Mouse (Mus musculus): ENCODE measurements around the gene Dynlt1b.
"Not testable (repeated sequence)": the region's sequence is repeated elsewhere in the genome, so short reads cannot be mapped to it uniquely, and the experiment has no call there.

Gene Dynlt1b

DNA sequence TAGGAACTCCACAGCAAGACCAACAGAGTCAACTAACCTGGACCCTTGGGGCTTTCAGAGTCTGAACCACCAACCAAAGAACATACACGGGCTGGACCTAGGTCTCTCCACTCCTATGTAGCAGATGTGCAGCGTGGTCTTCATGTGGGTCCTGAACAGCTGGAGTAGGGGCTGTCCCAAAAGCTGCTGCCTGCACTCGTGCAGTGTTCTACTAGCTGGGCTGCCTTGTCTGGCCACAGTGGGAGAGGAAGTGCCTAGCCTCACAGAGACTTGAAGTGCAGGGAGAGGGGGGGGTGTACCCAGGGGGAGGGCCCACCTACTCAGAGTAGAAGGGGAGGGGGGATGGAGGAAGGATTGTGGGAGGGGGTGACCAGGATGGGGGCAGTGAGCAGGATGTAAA lies 7.1 kb upstream of the Dynlt1b start:
- not testable (repeated sequence) for DNase-seq (ENCODE audit: low spot score)

DNA sequence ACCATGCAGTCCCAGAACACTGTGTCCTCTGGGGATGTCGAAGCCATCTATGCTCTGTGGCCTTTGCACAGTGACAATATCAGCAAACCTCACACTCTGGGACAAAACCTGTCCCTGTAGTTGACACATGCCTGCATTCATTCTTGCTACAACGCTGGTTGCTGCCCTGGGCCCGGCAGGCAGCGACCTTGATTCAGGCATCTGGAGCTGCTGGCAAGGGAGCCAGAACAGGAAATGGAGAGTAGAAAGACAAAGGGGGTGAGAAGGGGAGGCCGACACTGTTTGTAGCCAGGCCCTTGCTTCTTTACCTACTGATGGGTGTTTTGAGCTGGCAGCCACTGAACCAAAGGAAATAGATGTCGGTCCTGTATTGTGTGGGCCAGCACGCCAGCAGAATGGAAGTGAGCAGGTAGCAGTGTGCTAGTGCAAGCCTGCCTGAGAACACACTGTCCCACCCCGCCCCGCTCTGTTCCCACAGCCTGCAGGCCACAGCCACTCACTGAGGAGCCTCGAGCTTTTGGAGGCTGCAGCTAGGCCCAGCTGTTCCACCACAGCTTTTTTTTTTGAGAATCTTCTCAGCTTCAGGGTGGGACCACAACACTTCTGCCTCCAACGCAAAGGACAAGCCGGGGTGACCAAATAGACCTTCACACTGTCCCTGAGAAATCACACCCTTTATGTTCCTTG lies 5.5 kb upstream of the Dynlt1b start:
- DNase-seq (ENCODE audit: low spot score) = not testable (repeated sequence)

GRCm38 (mm10) chr17:6425325-6425724 lies 4.6 kb upstream of the Dynlt1b start:
- DNase-seq (ENCODE audit: low spot score) = not testable (repeated sequence)

- DNase-seq (ENCODE audit: low spot score) = not testable (repeated sequence)
Measured at GRCm38 (mm10) chr17:6426869-6427268, 3.0 kb upstream of the Dynlt1b start.

GRCm38 (mm10) chr17:6428926-6429325 lies 986 bp upstream of the Dynlt1b start:
- DNase-seq (ENCODE audit: low spot score) = not testable (repeated sequence)

DNA sequence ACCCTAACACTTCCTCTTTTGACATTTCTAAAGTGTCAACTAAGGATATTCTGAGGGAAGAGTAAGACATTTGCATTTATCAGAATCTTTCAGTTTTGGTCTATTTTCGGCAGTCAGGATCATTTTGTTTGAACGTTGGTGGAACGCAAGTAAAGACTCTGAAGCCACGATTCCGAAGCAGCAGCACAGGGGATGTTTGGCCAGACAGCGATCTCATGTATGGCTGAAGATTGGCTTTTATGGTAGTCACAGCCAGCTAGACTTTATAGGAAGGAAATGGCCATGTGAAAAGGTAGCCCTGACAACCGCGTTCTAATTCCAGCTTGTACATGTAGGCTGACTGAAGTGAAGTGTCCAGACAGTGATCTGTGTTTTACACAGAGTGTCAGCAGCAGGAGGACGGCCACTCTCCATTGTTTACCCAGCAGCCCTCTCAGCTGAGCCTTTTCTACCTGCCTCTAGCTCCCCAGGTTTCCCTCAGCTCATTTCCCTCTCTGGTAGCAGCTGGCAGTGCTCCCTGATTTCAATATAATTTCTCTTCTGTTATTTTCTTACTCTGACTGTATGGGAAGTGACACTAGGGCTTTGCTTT lies 594 bp downstream of the Dynlt1b start:
- DNase-seq (ENCODE audit: low spot score) = not testable (repeated sequence)

- DNase-seq (ENCODE audit: low spot score) = not testable (repeated sequence)
Measured at GRCm38 (mm10) chr17:6432456-6432855, 2.5 kb downstream of the Dynlt1b start.

DNA sequence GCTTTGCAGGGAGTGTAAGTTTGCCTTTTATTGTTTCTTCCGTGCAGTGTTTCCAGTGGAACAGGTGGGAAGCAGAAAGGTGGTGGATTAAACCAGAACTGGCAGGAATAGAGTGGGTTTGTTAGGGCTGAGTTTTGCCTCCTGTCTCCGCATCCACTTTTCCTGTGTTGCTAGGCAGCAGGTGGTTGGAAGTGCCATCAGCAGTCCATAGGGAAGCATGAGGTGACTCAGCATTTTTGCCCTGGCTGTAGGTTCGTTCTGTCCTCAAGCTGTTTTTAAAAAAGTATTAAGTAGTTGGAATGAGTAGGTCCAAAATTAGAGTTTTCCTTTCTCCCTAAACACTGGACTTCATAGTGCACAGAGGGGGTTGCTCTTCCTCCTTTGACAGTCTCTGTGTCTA lies 3.8 kb downstream of the Dynlt1b start:
- DNase-seq (ENCODE audit: low spot score) = not testable (repeated sequence)

GRCm38 (mm10) chr17:6438080-6438479 lies 8.2 kb downstream of the Dynlt1b start:
- not testable (repeated sequence) for DNase-seq (ENCODE audit: low spot score)

DNA sequence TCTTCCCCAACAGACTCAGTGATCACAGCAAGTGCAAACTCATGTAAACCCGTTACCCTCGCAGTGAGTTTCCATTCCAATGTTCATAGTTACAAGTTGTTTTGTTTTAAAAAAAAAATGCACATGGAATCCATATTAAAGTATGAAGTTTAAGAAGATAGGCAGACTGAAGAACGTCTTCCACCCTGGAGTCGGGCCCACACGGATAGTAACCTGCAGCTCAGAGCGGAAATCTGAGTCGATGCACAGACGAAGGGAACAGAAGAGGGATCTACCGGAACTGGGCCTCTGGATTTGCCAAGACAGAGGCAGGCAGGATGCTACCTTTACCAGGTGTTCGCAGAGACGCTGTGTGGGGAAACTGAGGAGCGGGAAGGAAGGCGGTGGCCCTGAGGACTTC lies 10.0 kb downstream of the Dynlt1b start:
- DNase-seq (ENCODE audit: low spot score) = not testable (repeated sequence)

- DNase-seq (ENCODE audit: low spot score) = not testable (repeated sequence)
Measured at GRCm38 (mm10) chr17:6440493-6441077, 10.7 kb downstream of the Dynlt1b start.

- DNase-seq (ENCODE audit: low spot score) = not testable (repeated sequence)
Measured at GRCm38 (mm10) chr17:6441254-6441653, 11.3 kb downstream of the Dynlt1b start.

DNA sequence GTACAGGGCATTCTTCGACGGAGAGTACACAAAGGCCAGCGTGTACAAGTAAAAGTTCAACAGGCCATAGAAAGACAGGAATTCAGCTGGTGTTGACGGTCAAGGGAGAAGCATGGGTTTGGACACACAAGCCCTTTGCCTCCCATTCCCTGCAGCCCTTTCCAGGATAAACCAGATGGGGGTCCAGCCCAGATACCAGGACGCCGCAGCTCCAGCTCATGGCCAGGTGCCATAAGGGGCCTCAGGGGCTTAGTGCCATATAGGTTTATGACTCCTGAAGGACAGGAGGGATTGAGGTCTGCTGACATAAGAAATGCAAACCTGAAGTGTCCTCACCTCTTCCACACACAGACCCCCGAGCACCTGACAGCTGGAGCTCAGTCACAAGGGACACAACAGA lies 12.6 kb downstream of the Dynlt1b start:
- not testable (repeated sequence) for DNase-seq (ENCODE audit: low spot score)

DNA sequence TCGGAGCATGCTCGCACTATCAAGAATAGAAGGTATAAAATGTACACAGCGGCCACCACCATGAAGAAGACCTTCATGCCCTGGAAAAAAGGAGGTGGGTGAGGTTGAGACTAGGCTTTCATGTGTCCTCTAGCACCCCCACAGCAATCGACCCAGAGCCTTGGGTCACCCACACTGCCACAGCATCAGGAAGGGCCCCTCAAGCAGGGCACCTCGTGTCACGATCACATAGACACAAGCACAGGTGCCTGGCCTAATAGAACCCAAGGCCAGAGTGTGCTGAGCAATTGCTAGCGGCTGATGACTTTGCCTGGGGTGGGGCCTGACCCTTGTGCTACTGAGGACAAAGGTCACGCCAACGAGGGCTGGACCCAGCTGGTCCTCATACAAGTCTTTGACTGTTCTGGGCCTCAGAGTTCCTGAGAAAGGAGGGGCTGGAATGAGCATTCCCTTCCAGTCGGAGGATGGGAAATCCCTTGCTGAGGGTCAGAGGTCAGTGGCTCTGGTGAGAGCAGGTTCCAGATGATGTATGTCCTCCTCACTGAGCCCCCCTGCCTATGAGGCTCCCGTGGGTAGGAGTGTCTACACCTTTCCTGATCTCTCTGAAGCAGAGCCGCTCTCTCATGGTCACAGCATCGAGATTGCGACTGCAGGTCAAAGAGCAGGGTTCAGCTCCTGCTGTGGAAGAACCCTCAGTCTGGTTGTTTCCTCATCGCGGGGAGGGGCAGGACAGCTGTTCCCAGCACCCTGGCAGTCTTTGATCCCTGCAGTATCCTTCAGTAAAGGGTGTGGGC lies 16.1 kb downstream of the Dynlt1b start:
- DNase-seq (ENCODE audit: low spot score) = not testable (repeated sequence)

- not testable (repeated sequence) for DNase-seq (ENCODE audit: low spot score)
Measured at GRCm38 (mm10) chr17:6448293-6448692, 18.4 kb downstream of the Dynlt1b start.

DNA sequence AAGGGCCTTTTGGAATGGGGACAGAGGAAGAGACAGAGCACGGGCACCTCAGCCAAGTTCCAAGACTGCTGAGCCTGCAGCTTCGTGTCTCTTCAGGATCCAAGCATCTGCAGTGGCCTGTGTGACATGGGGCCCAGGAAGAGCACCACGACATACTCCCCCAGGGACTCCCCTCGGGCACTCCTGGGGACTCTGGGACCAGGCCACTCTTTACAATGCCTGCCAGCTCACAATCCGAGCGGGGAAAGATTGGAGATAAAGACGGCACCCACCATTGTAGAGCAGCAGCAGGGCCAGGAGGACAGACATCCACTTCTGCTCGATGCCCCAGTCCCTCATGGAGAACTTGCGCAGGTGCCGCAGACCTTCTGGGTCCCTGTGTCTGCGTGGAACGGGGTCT lies 19.3 kb downstream of the Dynlt1b start:
- DNase-seq (ENCODE audit: low spot score) = not testable (repeated sequence)

- DNase-seq (ENCODE audit: low spot score) = not testable (repeated sequence)
Measured at GRCm38 (mm10) chr17:6451205-6451604, 21.3 kb downstream of the Dynlt1b start.

- not testable (repeated sequence) for DNase-seq (ENCODE audit: low spot score)
Measured at GRCm38 (mm10) chr17:6452689-6453088, 22.8 kb downstream of the Dynlt1b start.

- not testable (repeated sequence) for DNase-seq (ENCODE audit: low spot score)
Measured at GRCm38 (mm10) chr17:6454703-6455102, 24.8 kb downstream of the Dynlt1b start.

DNA sequence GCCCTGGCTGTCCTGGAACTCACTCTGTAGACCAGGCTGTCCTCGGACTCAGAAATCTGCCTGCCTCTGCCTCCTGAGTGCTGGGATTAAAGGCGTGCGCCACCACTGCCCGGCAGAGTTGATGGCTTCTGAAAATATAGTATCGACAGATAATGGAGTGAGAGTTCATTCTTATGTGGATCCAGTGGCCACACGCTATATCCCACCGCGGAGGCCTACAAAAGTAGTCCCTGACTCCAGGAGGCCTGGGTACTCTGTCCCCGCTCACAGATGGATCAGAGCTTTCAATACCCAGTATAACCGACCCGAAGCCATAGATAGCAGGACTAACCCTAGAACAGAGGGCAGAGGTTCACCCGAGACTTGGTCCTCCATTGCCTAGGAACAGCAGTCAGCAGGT lies 26.0 kb downstream of the Dynlt1b start:
- not testable (repeated sequence) for DNase-seq (ENCODE audit: low spot score)

GRCm38 (mm10) chr17:6456614-6457402 lies 26.9 kb downstream of the Dynlt1b start:
- not testable (repeated sequence) for DNase-seq (ENCODE audit: low spot score)
